Mouse (Mus musculus) embryonic stem cell, embryonic (primary cell): ENCODE results near the gene Kcnk3.

ENCODE experiments used
- CTCF ChIA-PET, 4 experiments: fragments of 300-600 bp in 2 of 4; fragments of 350-600 bp in 2 of 4; sonication (Branson Sonifier 250); formaldehyde crosslinking; loops; one replicate each; lab custom pipeline; 2022; ENCODE audit warnings: inconsistent platforms in 2 of 4; lab: Charles Lee
- POLR2A ChIA-PET, 4 experiments: fragments of 300-600 bp in 2 of 4; fragments of 350-600 bp in 2 of 4; sonication (Branson Sonifier 250); formaldehyde crosslinking; loops; one replicate each; lab custom pipeline; 2022; ENCODE audit warnings: antibody characterized with exemption in 4 of 4, inconsistent platforms in 1 of 4; lab: Charles Lee

Gene Kcnk3

DNA sequence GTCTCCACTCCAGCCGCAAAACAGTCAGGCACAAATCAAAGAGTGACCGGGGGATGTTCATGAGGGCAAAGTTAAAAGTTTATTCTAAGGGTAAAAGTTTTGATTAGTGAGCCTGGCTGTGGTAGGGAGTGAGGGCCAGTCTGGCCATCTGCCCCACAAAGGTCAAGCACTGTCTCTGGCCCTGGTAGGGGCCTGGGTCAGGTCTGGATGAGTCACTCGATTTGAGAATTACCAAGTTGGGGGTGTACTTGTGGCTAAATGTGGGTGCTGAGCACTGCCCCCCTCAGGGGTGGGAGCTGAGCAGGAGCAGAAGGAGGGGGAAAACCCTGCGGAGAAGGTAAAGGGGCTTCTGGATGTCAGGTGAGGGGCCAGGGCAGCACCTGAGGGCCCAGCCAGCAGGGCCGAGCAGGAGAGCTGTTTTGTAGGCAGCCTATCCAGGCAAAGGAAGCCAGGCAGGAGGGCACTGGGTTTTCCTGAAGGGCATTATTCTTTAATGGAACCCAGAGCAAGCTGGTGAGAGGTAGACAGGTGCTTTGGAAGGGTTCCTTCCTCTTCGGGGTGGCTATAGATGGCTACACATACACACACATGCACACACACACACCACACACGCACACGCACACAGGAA lies 30.5 kb downstream of the Kcnk3 start:
- CTCF ChIA-PET = no interaction called here

DNA sequence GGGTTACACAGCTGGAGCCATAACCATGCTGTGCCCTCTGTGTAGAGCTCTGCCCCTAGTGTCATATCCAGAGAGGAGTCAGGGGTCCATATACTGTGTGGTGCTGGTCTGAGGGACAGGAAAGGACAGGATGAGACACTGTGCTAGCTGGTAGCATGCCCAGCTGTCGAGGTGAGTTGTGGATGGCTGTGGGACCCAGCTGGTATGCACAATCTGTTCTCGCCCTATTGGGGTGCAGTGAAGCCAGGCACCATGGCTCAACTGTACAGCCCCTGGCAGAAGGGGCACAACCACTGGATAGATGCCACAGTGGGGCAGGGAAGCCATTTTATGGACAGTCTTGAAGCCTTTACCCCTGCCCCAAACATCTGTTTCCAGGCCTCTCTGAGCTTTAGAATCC lies 31.2 kb downstream of the Kcnk3 start:
- CTCF ChIA-PET = no interaction called here
- POLR2A ChIA-PET = interaction anchor here in 2 of 4 experiments (0.8 to 1.1 kb wide), 3 partner anchors 8 to 39 kb away, joined by 3 read pairs; partner anchors contain the start of gene Slc35f6 (in 1 of the 2)

More for the DNA sequence above, 30.5 kb downstream of the Kcnk3 start:
- POLR2A ChIA-PET = interaction anchor here in 2 of 4 experiments (0.6 to 1.8 kb wide), 2 partner anchors 19 to 30 kb away, joined by 4 read pairs; partner anchors contain the start of gene Kcnk3 (in 1 of the 2)

DNA sequence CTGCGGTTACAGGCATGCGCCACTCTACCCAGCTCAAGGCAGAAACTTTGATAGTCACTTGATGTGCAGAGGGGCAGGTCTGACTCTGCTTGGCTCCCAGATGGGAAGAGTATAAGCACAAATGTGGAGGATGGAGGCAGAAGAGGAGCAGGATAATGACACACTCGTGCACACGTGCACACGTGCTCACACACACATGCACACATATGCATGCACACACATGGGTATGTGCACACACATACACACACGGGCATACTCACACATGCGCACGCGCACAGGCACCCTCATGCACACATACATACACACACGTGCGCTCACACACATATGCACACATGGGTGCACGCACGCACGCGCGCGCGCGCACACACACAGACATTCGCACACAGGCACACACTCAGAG lies 32.6 kb downstream of the Kcnk3 start:
- ChIA-PET POLR2A (interaction anchor here in 2 of 4 experiments (0.8 to 1.1 kb wide), 3 partner anchors 9 to 46 kb away, joined by 3 read pairs; partner anchors contain the start of gene Cenpa (in 1 of the 2)), CTCF (no interaction called here)

DNA sequence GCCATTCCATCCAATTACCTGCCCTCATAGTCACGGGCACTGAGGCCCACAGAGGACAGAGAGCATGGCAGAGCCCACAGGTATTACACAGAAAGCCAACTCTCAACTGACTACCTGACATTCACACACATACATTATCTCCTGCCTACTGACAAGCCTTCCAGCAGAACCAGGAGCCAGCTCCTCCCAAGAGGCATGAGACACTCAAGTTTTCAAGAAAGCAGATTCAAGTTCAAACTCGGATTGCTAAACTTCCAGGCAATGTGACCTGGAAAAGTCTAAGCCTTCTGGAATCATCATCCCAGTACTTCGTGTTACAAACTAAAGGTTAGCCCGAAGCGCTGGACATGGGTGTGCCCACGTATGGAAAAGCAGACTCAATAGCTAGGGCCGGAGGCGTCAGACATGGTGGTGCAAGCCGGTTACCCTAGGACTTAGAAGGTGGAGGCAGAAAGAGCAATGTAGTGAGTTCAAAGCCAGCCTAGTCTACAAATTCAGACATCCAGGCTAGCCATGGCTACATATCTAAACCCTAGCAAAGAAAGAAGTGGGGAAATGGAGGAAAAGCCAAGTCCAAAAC lies 33.3 kb downstream of the Kcnk3 start:
- CTCF ChIA-PET = no interaction called here
- POLR2A ChIA-PET = interaction anchor here in 2 of 4 experiments (0.8 to 2.3 kb wide), 6 partner anchors 8 to 45 kb away, joined by 3 to 10 read pairs (median 4); partner anchors contain the start of gene Cenpa (in 1 of the 2)

DNA sequence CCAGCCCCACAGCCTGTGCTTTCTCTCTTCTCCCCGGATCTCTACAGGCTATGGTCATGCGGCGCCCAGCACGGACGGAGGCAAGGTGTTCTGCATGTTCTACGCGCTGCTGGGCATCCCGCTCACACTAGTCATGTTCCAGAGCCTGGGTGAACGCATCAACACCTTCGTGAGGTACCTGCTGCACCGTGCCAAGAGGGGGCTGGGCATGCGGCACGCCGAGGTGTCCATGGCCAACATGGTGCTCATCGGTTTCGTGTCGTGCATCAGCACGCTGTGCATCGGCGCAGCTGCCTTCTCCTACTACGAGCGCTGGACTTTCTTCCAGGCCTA lies 33.8 kb downstream of the Kcnk3 start:
- ChIA-PET CTCF (no interaction called here), POLR2A (interaction anchor here in 2 of 4 experiments (0.8 to 2.3 kb wide), 6 partner anchors 9 to 16 kb away, joined by 3 to 10 read pairs (median 4); no protein-coding TSS in a partner anchor)

DNA sequence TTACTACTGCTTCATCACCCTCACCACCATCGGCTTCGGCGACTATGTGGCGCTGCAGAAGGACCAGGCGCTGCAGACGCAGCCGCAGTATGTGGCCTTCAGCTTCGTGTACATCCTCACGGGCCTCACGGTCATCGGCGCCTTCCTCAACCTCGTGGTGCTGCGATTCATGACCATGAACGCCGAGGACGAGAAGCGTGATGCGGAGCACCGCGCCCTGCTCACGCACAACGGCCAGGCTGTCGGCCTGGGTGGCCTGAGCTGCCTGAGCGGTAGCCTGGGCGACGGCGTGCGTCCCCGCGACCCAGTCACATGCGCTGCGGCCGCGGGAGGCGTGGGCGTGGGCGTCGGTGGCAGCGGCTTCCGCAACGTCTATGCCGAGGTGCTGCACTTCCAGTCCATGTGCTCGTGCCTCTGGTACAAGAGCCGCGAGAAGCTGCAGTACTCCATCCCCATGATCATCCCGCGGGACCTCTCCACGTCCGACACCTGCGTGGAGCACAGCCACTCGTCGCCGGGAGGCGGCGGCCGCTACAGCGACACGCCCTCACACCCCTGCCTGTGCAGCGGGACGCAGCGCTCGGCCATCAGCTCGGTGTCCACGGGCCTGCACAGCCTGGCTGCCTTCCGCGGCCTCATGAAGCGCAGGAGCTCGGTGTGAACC lies 34.3 kb downstream of the Kcnk3 start:
- ChIA-PET POLR2A (interaction anchor here in 3 of 4 experiments (0.5 to 2.3 kb wide), 10 partner anchors 8 to 1155 kb away, joined by 3 to 10 read pairs (median 4); no protein-coding TSS in a partner anchor), CTCF (no interaction called here)

DNA sequence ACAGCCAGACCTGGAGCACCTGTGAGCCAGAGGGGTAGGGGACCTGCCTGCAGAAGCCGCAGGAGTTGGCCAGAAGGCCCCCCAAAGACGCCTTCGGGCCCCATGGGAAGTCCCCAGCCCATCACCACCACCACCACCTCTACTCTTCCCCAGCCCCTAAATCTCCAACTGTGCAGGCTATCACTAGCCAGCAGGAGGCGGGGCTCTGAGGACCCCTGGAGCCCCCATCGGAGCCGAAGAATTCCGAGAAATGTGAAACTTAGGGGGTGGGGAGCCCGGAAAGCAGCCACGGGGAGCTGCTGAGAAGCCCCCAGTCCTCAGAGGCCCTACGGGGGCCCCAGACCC lies 34.8 kb downstream of the Kcnk3 start:
- POLR2A ChIA-PET = interaction anchor here in 3 of 4 experiments (0.5 to 2.3 kb wide), 11 partner anchors 8 to 1156 kb away, joined by 3 to 10 read pairs (median 4); no protein-coding TSS in a partner anchor
- CTCF ChIA-PET = interaction anchor here in 1 of 4 experiments (0.6 kb wide), 1 partner anchor 37 kb away, joined by 4 read pairs; no protein-coding TSS in a partner anchor

DNA sequence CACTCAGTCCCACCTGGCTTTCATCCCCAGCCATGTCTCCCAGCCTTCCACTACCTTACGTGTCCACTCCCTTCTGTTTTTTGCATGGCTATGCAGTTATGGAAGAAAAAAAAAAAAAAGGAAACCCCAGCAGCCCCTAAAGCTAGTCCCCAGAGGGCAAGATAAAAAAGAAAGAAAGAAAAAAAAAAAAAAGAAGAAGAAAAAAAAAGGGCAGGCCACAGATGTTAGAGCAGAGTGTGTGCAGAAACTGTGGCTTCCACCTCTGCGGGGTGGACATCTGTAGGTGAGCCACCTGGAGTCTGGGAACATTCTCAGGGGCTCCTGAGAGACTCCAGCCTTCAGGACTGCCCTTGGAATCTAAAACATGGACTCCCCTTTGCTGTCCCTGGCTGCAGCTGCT lies 35.4 kb downstream of the Kcnk3 start:
- ChIA-PET POLR2A (interaction anchor here in 2 of 4 experiments (0.6 to 1.3 kb wide), 7 partner anchors 9 to 279 kb away, joined by 3 to 5 read pairs (median 3); no protein-coding TSS in a partner anchor), CTCF (interaction anchor here in 1 of 4 experiments (0.6 kb wide), 2 partner anchors 38 to 151 kb away, joined by 4 read pairs; no protein-coding TSS in a partner anchor)

DNA sequence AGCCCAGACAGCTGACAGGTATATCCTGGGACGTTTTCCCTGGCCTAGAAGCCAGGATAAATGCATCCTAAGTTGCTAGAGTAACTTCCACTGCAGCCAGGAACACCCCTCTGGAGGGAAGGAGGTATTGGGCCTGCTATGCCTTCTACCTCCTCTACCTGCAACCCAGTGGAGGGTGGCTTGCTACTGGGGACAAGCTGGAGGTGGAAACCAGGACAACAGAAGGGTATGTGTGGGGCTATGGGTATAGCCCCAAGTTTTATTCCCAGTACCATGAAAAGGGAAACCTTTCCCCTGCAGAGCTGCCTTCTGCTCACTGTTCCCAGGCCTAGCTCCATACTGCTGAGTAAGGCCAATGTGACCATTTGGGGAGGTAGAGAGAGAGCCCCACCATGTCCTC lies 36.3 kb downstream of the Kcnk3 start:
- POLR2A ChIA-PET = interaction anchor here in 1 of 4 experiments (0.6 to 1.1 kb wide), 3 partner anchors 13 to 76 kb away, joined by 3 to 4 read pairs (median 3); no protein-coding TSS in a partner anchor
- CTCF ChIA-PET = no interaction called here

DNA sequence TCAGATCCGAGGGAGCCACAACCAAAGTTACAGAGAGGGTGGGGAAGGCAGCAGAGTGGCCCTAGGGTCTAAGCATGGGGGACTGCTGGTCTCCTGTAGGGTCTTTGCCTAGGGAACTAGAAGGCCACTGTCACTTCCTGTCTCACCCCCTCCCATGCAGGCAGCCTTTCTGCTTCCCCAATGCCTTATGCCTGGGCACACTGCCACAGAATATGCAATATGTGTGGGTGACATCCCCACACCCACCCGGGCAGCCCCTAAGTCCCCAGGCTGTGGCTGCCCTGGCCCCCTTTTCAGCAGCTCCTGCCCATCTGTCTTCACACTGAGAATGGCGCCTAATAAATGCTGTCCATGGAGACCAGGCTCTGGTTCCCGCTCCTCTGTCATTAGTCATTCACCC lies 36.9 kb downstream of the Kcnk3 start:
- ChIA-PET POLR2A (interaction anchor here in 1 of 4 experiments (0.6 to 1.0 kb wide), 3 partner anchors 14 to 128 kb away, joined by 3 to 4 read pairs (median 3); no protein-coding TSS in a partner anchor), CTCF (no interaction called here)

DNA sequence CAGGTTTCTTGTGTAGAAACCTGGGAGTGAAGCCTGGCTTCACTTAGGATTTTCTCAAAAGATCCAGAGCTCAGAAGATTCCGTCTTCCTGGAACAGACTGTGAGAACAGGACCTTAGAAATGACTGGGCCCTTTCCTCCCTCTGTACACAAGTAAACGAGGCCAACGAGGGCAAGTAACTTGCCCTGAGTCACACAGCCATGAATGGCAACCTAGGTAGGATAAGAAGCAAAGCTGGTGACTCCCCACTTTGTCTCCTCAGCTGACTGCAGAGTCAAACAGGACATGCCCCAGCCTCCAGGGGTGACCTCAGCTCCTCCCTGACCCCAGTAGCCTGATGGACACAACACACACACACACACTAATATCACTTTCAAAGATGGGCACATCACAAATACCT lies 37.4 kb downstream of the Kcnk3 start:
- POLR2A ChIA-PET = interaction anchor here in 1 of 4 experiments (0.6 to 1.0 kb wide), 2 partner anchors 14 to 128 kb away, joined by 3 to 4 read pairs; no protein-coding TSS in a partner anchor
- CTCF ChIA-PET = no interaction called here

DNA sequence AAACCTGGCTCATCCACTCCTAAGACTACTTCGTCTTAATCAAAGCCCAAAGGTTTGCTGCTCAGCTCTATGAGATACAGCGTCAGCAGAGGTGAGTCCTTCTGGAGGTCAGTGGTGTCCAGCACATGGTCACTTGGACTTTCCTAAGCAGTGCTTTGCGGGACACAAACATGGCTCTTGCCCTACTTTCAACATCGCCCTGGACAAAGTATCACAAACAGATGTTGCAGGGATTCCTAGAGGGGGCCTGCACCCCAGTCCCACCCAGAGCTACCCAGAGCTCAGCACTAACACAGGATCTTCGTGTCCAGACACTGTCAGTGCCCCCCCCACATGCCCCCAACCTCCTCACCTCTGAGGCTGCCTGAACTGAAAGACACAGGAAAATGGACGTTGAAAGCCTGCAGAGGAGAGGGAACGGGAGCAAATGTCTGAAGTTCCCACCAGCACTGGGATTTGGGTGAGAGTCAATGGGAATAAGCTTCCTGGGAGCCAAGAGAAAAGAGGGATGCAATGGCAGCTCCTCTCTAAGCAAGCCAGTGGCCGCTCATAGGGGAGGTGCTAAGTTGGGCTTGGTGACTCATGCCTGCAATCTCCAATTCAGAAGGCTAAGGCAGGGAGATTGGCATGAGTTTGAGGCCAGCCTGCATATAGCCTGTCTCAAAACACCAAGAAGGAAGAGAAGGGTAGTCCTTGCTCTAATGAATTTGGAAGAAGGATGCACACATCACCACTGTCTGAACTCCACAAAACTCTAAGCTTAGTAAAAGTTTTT lies 38.5 kb downstream of the Kcnk3 start:
- ChIA-PET CTCF (interaction anchor here in 2 of 4 experiments (0.6 to 1.0 kb wide), 3 partner anchors 32 to 461 kb away, joined by 3 to 4 read pairs (median 3); no protein-coding TSS in a partner anchor), POLR2A (interaction anchor here in 1 of 4 experiments (0.9 to 1.4 kb wide), 4 partner anchors 13 to 87 kb away, joined by 3 to 6 read pairs (median 4); no protein-coding TSS in a partner anchor)

DNA sequence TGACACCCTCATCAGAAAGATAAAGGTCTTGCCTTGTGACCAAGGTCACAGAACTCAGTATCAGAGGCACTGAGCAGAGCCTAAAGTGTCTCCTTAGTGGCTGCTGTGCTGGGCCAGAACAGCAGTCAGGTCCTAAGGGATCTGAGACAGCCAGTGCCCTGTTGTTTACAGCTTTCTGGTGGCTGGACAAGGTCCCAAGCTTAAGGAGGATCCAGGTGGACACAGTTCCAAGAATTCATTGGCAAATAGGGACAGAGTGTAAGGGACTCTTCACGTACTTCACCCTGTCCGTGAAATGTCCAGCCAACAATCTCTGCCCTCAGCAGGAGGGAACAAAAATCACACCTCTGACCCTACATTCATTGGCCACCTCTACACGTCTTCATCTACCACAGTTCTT lies 40.5 kb downstream of the Kcnk3 start:
- POLR2A ChIA-PET = no interaction called here
- CTCF ChIA-PET = interaction anchor here in 1 of 4 experiments (0.5 kb wide), 1 partner anchor 368 kb away, joined by 3 read pairs; no protein-coding TSS in a partner anchor

DNA sequence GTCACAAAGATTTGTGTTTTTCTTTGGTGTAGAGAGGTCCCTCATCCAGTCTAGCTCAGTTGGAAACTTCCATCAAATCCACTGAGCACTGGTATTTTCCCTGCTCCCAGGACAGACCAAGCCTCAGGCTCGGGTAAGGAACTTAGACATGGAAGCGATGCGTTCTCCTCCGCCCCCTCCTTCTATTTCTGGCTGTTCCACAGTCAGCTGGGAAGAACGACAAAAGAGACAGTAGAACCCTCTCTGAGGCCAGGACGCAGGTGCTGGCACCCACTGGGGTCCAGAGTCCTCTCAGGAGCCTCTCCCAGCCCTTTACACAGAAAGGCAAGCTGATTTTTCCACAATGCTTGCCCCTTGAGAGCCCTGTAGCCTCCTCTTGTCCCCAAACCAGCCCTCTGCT lies 42.4 kb downstream of the Kcnk3 start:
- POLR2A ChIA-PET = no interaction called here
- CTCF ChIA-PET = no interaction called here

DNA sequence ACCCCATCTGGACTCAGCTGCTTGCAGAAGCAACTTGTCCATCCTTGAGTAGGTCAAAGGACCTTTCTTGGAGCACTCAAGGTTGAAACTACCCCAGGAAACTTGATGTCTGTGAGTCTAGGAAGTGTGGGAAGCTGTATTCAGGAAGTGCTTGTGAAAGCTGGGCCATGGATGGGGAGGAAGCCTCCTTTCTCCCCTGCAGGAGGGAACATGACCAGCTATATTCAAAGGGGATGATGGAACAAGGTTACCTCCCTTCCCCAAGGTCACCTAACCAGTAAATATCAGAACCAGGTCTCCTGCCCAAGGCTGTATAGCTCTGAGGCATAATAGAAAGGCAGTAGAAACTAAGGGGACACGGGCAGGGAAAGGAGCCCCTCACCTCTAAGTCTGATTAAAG lies 44.2 kb downstream of the Kcnk3 start:
- CTCF ChIA-PET = interaction anchor here in 2 of 4 experiments (0.5 to 0.7 kb wide), 4 partner anchors 45 to 288 kb away, joined by 3 to 6 read pairs (median 4); no protein-coding TSS in a partner anchor
- POLR2A ChIA-PET = interaction anchor here (0.5 to 1.5 kb wide), 7 partner anchors 16 to 241 kb away, joined by 3 to 4 read pairs (median 3); no protein-coding TSS in a partner anchor

DNA sequence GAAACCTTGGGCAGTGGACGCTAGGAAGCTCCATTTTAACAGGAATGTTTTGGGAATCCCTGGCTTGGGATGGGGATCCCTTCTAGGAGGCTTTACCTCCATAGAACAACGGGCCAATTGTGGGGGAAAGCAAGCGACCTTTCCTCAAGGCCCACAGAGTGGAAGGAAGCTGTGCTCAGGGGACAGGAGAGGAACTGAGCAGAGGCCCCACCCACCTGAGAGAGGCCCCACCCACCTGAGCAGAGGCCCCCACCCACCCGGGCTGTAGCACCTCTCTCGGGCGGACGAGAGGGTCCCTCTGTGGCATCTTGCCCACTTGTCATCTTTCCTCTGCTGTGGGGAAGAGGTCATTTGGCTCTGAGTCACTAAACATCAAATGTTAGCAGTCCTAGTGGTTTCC lies 49.0 kb downstream of the Kcnk3 start:
- POLR2A ChIA-PET = interaction anchor here in 2 of 4 experiments (0.7 to 1.9 kb wide), 14 partner anchors 10 to 170 kb away, joined by 3 to 11 read pairs (median 4); partner anchors contain the start of genes Slc35f6 (in 2 of the 2), Cenpa (in 1 of the 2) and Kcnk3 (in 1 of the 2)
- CTCF ChIA-PET = interaction anchor here (0.6 to 2.5 kb wide), 28 partner anchors 10 to 422 kb away, joined by 3 to 22 read pairs (median 4); partner anchors contain the start of genes Otof (in 1 of the 4) and Slc35f6 (in 1 of the 4)

DNA sequence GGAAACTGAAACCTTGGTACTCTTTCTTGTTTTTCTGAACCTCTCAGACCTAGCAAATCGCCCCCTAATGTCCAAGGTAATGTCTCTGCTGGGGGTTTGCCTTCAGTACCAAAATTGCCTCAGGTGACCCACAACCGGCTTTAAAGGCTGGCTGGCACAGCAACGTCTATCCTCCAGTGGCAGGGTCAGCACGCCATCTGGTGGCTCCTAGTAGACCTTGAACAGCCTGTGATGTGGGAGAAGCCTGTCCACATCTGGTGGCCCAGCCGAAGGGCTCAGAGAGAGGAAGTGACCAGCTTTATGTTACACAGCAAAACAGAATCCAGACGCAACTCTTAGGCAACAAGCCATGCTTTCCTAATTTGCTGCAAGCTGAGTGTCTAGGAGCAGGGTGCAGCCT lies 50.1 kb downstream of the Kcnk3 start:
- ChIA-PET CTCF (interaction anchor here (0.5 to 2.5 kb wide), 20 partner anchors 9 to 422 kb away, joined by 3 to 22 read pairs (median 4); partner anchors contain the start of gene Slc35f6 (in 1 of the 4)), POLR2A (interaction anchor here in 2 of 4 experiments (0.9 to 1.9 kb wide), 7 partner anchors 9 to 120 kb away, joined by 3 to 11 read pairs (median 6); partner anchors contain the start of genes Slc35f6 (in 2 of the 2) and Cenpa (in 1 of the 2))
